Mouse (Mus musculus) intestine, embryonic 14.5 days (tissue): ENCODE results near the gene Bst1. TPM values are rescaled to one million over a fixed set of nuclear protein-coding genes. Genes with fewer than 3 reads are reported as not detected.

Experiments
- ATAC-seq: fragments of 200-750 bp; cut with Nextera tagmentation; replicated peaks from 2 replicates; pipeline ENCODE4 v1.8.0; 2017; ENCODE audit warnings: low read depth, moderate number of reproducible peaks, moderate TSS enrichment, moderate library complexity; ENCODE audit not compliant: low FRiP score, low TSS enrichment
- DNase-seq: peaks from one replicate; pipeline ENCODE4 v3.0.0-alpha.2; 2018; ENCODE audit warnings: low spot score
- H3K27ac ChIP-seq: fragments of 300-500 bp; sonication (generic); 2 replicates; pipeline ENCODE4 v1.5.1; 2014; ENCODE audit warnings: low read depth, mild to moderate bottlenecking, control low read depth
- H3K27me3 ChIP-seq: fragments of 300-500 bp; sonication (generic); replicated peaks from 2 replicates; pipeline ENCODE4 v1.6.1; 2014; ENCODE audit warnings: low read length, control low read depth; ENCODE audit not compliant: control insufficient read depth, insufficient read depth
- H3K36me3 ChIP-seq: fragments of 300-500 bp; sonication (generic); 2 replicates; pipeline ENCODE4 v1.6.1; 2014; ENCODE audit warnings: low read length, control low read depth; ENCODE audit not compliant: control insufficient read depth, insufficient read depth
- H3K4me1 ChIP-seq: fragments of 300-500 bp; sonication (generic); replicated peaks from 2 replicates; pipeline ENCODE4 v1.6.1; 2014; ENCODE audit warnings: low read length, control low read depth, mixed read lengths; ENCODE audit not compliant: control insufficient read depth, insufficient read depth
- H3K4me2 ChIP-seq: fragments of 300-500 bp; sonication (generic); 2 replicates; pipeline ENCODE4 v1.6.1; 2014; ENCODE audit warnings: low read length
- H3K4me3 ChIP-seq: fragments of 300-500 bp; sonication (generic); 2 replicates; pipeline ENCODE4 v1.5.1; 2014; ENCODE audit warnings: low read depth, low read length, control low read depth, mixed read lengths
- H3K9ac ChIP-seq: fragments of 300-500 bp; sonication (generic); 2 replicates; pipeline ENCODE4 v1.6.1; 2014; ENCODE audit warnings: mild to moderate bottlenecking, low read length
- H3K9me3 ChIP-seq: fragments of 300-500 bp; sonication (generic); 2 replicates; pipeline ENCODE4 v1.6.1; 2016; ENCODE audit warnings: low read length, control low read depth; ENCODE audit not compliant: control insufficient read depth
- WGBS: fragments of 180-500 bp; shearing (Covaris S2); extraction: QIAGEN DNeasy Blood & Tissue Kit; methylation state at CpG from one replicate; pipeline ENCODE4 v1.1.7; 2014; 5-methylcytosine and 5-hydroxymethylcytosine counted together
- polyA plus RNA-seq: library from polyadenylated mRNA; unstranded; fragments of >200 nt; fragmentation: Nextera tagmentation; extraction: Ambion mirVana; gene quantifications from 2 replicates; pipeline ENCODE4 v1.2.1, GENCODE M21; 2014

Bst1 gene
- polyA plus RNA-seq, 1 experiment from 2014 or later = 0.38 TPM

GRCm38 (mm10) chr5:43855769-43856168 is 37.1 kb downstream of the Bst1 start:
- no peaks in the 10 kb centered on the region for H3K9me3 ChIP-seq
- no peaks in the 10 kb centered on the region for H3K27me3 ChIP-seq
- H3K9ac ChIP-seq = no peak overlapping the region
- H3K27ac ChIP-seq = no peak overlapping the region
- H3K36me3 ChIP-seq = no peaks in the 10 kb centered on the region
- no peaks in the 10 kb centered on the region for H3K4me1 ChIP-seq
- DNase-seq = no peak
- no peak overlapping the region for H3K4me3 ChIP-seq
- ATAC-seq = no peak
- no peak overlapping the region for H3K4me2 ChIP-seq
- WGBS = 20% methylated on average over 2 of the region's 2 CpGs

- WGBS = 78% methylated on average over 8 of the region's 8 CpGs
- Histone ChIP-seq H3K27ac (no peak overlapping the region), H3K4me1 (no peaks in the 10 kb centered on the region), H3K4me2 (no peak overlapping the region), H3K9me3 (no peaks in the 10 kb centered on the region), H3K9ac (no peak overlapping the region), H3K4me3 (no peak overlapping the region), H3K36me3 (no peaks in the 10 kb centered on the region), H3K27me3 (no peaks in the 10 kb centered on the region)
- DNase-seq (no peak), ATAC-seq (no peak)
Observed at GRCm38 (mm10) chr5:43859663-43860062, 41.0 kb downstream of the Bst1 start.

GRCm38 (mm10) chr5:43860096-43860495 is 41.4 kb downstream of the Bst1 start:
- no peaks in the 10 kb centered on the region for H3K36me3 ChIP-seq
- H3K9ac ChIP-seq = no peak overlapping the region
- 83% methylated on average over 5 of the region's 5 CpGs for WGBS
- no peaks in the 10 kb centered on the region for H3K27me3 ChIP-seq
- H3K4me2 ChIP-seq = no peak overlapping the region
- H3K27ac ChIP-seq = no peak overlapping the region
- H3K4me1 ChIP-seq = no peaks in the 10 kb centered on the region
- H3K9me3 ChIP-seq = no peaks in the 10 kb centered on the region
- no peak for DNase-seq
- H3K4me3 ChIP-seq = no peak overlapping the region
- no peak for ATAC-seq

- ATAC-seq = peak; percentile 48
- Histone ChIP-seq H3K9me3 (no peaks in the 10 kb centered on the region), H3K4me1 (no peaks in the 10 kb centered on the region), H3K27ac (no peak overlapping the region), H3K4me2 (no peak overlapping the region), H3K27me3 (no peaks in the 10 kb centered on the region), H3K9ac (no peak overlapping the region), H3K36me3 (no peaks in the 10 kb centered on the region), H3K4me3 (no peak overlapping the region)
- DNase-seq = no peak
- WGBS = 61% methylated on average over 5 of the region's 5 CpGs
Observed at GRCm38 (mm10) chr5:43860670-43861431, 42.2 kb downstream of the Bst1 start.

GRCm38 (mm10) chr5:43863642-43864041 is 45.0 kb downstream of the Bst1 start:
- H3K4me3 ChIP-seq = no peak overlapping the region
- H3K36me3 ChIP-seq = no peaks in the 10 kb centered on the region
- 56% methylated on average over 6 of the region's 6 CpGs for WGBS
- 0 out of 2 replicates have a peak overlapping the region, but pooled peaks have one; percentile 1 for H3K27ac ChIP-seq
- H3K9ac ChIP-seq = no peak overlapping the region
- H3K4me1 ChIP-seq = no peaks in the 10 kb centered on the region
- ATAC-seq (peak; percentile 69; the same call in 1 of the 2 replicates), DNase-seq (no peak)
- H3K9me3 ChIP-seq = no peaks in the 10 kb centered on the region
- H3K27me3 ChIP-seq = no peaks in the 10 kb centered on the region
- H3K4me2 ChIP-seq = no peak overlapping the region

GRCm38 (mm10) chr5:43865316-43865715 is 46.6 kb downstream of the Bst1 start:
- ATAC-seq (no peak), DNase-seq (no peak)
- Histone ChIP-seq H3K9me3 (no peaks in the 10 kb centered on the region), H3K27me3 (no peaks in the 10 kb centered on the region), H3K36me3 (no peaks in the 10 kb centered on the region), H3K27ac (no peak overlapping the region), H3K4me1 (0 out of 2 replicates have a peak, but pooled peaks cover 3% of the 10 kb centered on the region), H3K9ac (no peak overlapping the region), H3K4me3 (no peak overlapping the region), H3K4me2 (no peak overlapping the region)
- WGBS = 76% methylated on average over 2 of the region's 2 CpGs

GRCm38 (mm10) chr5:43868253-43868652 is 49.6 kb downstream of the Bst1 start, which contains the start of gene Cd38:
Cd38 (plus strand) TSS chr5:43868553.
- Histone ChIP-seq H3K4me3 (peak within 1 kb of the TSS; percentile 35), H3K4me2 (peak within 1 kb of the TSS; percentile 68), H3K9ac (peak within 1 kb of the TSS; percentile 44), H3K4me1 (0 out of 2 replicates have a peak, but pooled peaks cover 3% of the 10 kb centered on the region), H3K36me3 (no peaks in the 10 kb centered on the region), H3K27me3 (no peaks in the 10 kb centered on the region), H3K9me3 (no peaks in the 10 kb centered on the region), H3K27ac (peak within 1 kb of the TSS; percentile 33; the same call in 1 of the 2 replicates)
- ATAC-seq = no peak
- DNase-seq = no peak

- 0 out of 2 replicates have a peak, but pooled peaks cover 3% of the 10 kb centered on the region for H3K4me1 ChIP-seq
- ATAC-seq = peak; percentile 33
- H3K9me3 ChIP-seq = no peaks in the 10 kb centered on the region
- peak overlapping the region; percentile 44 for H3K9ac ChIP-seq
- H3K36me3 ChIP-seq = no peaks in the 10 kb centered on the region
- 5% methylated on average over 28 of the region's 28 CpGs for WGBS
- H3K4me3 ChIP-seq = peak overlapping the region; percentile 35
- peak overlapping the region; percentile 68 for H3K4me2 ChIP-seq
- DNase-seq = peak; percentile 73
- H3K27ac ChIP-seq = peak overlapping the region; percentile 33; the same call in 1 of the 2 replicates
- H3K27me3 ChIP-seq = no peaks in the 10 kb centered on the region
Observed at GRCm38 (mm10) chr5:43868711-43869600, 50.3 kb downstream of the Bst1 start.
